Mouse (Mus musculus) stomach, postnatal 0 days (tissue): ENCODE results near the gene Ctnnd2.

Source experiments
- CTCF ChIP-seq: IDR thresholded peaks from 2 replicates; pipeline ENCODE4 v1.5.1; 2016; ENCODE audit warnings: antibody characterized with exemption, low read depth, mild to moderate bottlenecking, moderate library complexity
- EP300 ChIP-seq: optimal IDR thresholded peaks from 2 replicates; pipeline ENCODE3; 2016; ENCODE audit warnings: antibody characterized with exemption

GRCm38 (mm10) chr15:30466950-30467543 is 294.7 kb downstream of the Ctnnd2 start:
- TF ChIP-seq EP300: no peak
- TF ChIP-seq CTCF: no peak
